Mouse (Mus musculus): ENCODE data around the gene Dnase1l3. TPM values are rescaled to one million over a fixed set of nuclear protein-coding genes. Genes with fewer than 3 reads are reported as not detected.

The Dnase1l3 gene
- total RNA-seq, 2 experiments from 2014 or later, result not detected

GRCm38 (mm10) chr14:7978183-7978582 is 16.2 kb downstream of the Dnase1l3 start:
- DNase-seq (ENCODE audit: low spot score in 2 of 2), result no peak

- no peak for DNase-seq (ENCODE audit: low spot score in 2 of 2)
Observed at GRCm38 (mm10) chr14:7977471-7977870, 16.9 kb downstream of the Dnase1l3 start.

DNA sequence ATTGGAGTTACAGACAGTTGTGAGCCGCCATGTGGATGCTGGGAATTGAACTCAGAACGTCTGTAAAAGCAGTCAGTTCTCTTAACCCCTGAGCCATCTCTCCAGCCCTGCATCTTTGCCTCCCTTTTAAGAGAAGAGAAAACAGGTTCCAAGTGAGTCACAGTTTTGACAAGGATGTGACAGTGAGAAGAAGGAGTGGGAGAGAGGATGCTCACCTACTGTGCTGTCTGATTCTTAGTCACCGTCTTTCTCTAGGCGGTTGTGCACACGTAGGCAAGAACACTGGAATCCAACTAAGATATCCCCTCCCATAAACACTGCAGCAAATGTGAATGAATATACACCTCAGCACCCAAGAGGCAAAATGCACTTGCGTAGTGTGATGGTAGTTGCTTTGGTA is 19.2 kb downstream of the Dnase1l3 start:
- no peak for DNase-seq (ENCODE audit: low spot score in 2 of 2)

- no peak for DNase-seq (ENCODE audit: low spot score in 2 of 2)
Observed at GRCm38 (mm10) chr14:7974643-7975042, 19.7 kb downstream of the Dnase1l3 start.

- no peak for DNase-seq (ENCODE audit: low spot score in 2 of 2)
Observed at GRCm38 (mm10) chr14:7971889-7972493, 22.4 kb downstream of the Dnase1l3 start.

GRCm38 (mm10) chr14:7964219-7964889 is 30.0 kb downstream of the Dnase1l3 start:
- peak; percentile 72 to 83 for DNase-seq (ENCODE audit: low spot score in 2 of 2)

GRCm38 (mm10) chr14:7963160-7963559 is 31.2 kb downstream of the Dnase1l3 start:
- DNase-seq (ENCODE audit: low spot score in 2 of 2), result no peak

- DNase-seq (ENCODE audit: low spot score in 2 of 2), result no peak
Observed at GRCm38 (mm10) chr14:7962626-7963025, 31.7 kb downstream of the Dnase1l3 start.

DNA sequence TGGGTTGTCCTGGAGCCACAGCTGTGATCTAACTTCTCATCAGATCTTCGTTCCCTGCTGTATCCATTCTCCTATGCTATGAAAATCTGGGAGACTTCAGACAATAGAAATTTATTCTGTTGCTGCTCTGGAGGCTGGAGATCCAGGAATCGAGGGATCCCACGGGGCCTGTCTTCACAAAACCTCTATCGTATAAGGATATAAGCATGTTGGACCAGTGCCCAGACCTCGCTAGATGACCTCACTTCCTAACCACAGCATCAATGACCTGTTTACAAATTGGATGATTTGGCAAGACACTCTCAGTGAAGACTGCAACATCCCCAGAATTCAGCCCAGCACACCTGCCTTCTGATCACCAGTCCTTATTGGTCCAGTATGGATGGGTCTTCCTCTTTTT is 32.7 kb downstream of the Dnase1l3 start:
- no peak for DNase-seq (ENCODE audit: low spot score in 2 of 2)

- peak; percentile 51 to 53 for DNase-seq (ENCODE audit: low spot score in 2 of 2)
Observed at GRCm38 (mm10) chr14:7960616-7961015, 33.8 kb downstream of the Dnase1l3 start.

- DNase-seq (ENCODE audit: low spot score in 2 of 2), result no peak
Observed at GRCm38 (mm10) chr14:7957049-7957448, 37.3 kb downstream of the Dnase1l3 start, which contains the start of gene Gm45521. Gm45521 (plus strand) TSS chr14:7957288.

- DNase-seq (ENCODE audit: low spot score in 2 of 2), result no peak
Observed at GRCm38 (mm10) chr14:7956427-7956826, 37.9 kb downstream of the Dnase1l3 start.

- no peak for DNase-seq (ENCODE audit: low spot score in 2 of 2)
Observed at GRCm38 (mm10) chr14:7954071-7954471, 40.3 kb downstream of the Dnase1l3 start.

DNA sequence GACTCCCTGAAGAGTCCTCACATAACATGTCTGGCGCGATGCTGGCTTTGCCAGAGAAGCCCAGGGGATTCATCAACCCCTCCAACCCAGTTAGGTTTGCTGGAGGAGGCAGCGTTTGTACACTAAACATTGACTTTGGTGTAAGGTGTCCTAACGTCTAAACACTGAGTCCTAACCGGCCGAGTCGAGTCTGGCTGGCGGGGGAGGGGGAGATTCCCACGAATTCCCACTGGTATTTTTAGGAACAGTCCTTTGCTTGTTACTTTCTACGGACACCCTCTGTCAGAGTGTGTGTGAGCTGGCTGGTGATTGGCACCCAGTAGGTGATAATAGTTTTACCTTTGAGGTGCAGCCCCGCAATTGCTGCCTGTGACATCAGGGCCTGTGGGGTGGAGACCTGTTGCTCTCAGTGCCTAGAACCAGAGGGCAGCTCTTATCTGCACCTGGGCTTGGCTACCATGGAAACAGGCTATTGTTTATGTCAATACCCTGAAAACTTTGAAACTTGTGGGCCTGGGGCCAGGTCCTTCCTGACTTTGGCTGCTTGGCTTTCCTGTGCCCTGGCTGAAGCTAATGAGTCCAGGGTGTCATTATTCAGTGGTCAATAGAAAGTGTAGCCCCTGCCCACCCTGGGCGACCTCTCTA is 41.6 kb downstream of the Dnase1l3 start:
- DNase-seq (ENCODE audit: low spot score in 2 of 2), result no peak

- no peak for DNase-seq (ENCODE audit: low spot score in 2 of 2)
Observed at GRCm38 (mm10) chr14:7951234-7951633, 43.1 kb downstream of the Dnase1l3 start.

DNA sequence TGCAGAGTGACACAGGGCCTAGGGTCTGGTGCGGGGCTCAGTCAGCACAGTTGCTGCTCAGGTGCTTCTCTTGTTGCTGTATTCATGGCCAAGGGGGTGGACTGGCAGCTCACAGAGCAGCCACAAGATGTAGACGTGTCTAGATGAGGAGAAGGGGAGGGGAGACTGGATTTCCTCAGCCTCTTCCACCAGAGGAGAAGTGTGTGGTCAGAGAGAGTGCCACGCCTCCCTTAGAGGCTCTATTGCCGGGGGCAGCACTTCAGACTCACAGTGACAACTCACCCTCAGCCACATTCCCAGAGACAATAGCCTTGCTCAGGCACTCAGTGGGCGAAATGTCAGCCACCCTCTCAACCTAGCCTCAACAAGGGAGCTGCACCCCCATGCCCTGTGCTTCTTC is 49.1 kb downstream of the Dnase1l3 start:
- DNase-seq (ENCODE audit: low spot score in 2 of 2), result no peak

GRCm38 (mm10) chr14:7944349-7945039 is 49.9 kb downstream of the Dnase1l3 start:
- peak; percentile 36 to 38 for DNase-seq (ENCODE audit: low spot score in 2 of 2)

- DNase-seq (ENCODE audit: low spot score in 2 of 2), result no peak
Observed at GRCm38 (mm10) chr14:7943801-7944135, 50.6 kb downstream of the Dnase1l3 start.

DNA sequence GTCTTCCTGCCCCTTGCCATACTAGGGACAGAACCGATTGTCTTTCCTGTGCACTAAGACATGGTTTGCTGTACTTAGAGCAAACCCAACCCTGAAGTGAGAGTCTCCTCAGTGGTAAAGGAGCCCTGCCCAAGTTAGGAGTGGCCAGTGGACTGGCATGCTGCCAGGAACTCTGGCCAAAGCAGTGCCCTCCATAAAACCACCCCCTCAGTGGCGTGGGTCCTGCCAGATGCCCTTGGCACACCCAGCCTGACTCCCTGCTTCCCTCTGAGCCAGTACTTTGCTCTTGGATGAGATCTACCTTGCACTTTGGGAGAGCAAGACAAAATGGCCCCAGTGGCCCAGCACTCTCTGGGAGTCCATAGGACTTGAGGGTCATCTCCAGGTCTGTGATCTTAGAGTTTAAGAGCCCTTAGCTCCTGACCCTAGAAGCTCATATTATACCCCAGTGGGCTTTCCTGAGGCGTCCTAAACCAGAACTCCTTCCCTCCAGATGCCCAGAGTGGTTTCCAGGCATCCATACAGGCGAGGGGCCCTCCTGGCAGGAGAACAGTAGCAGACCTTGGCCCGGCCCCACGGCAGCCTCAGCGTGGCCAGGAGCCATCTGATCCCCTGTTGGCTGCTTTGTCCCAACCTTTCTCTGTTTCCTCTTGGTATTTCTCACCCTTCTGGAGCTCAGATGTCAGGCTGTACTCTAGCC is 51.1 kb downstream of the Dnase1l3 start:
- no peak for DNase-seq (ENCODE audit: low spot score in 2 of 2)

DNA sequence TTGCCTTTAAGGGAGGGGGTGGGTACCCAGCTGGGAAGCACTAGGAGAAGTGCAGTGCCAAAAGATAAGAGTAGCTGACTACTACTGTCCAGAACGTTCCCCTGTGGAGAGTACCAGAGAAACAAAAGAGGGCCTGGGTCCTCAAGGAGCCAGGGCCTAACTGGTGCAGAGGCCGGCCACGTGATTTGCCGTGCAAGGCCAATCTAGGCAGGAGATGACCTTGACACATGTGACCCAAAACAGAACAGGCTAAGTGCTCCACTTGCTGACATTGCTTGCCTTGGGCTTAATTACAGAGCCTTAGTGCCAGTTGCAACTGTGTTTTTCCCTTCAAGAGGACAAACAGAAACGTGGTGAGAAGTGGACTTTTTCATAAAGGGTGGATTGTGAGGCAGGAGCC is 53.0 kb downstream of the Dnase1l3 start:
- DNase-seq (ENCODE audit: low spot score in 2 of 2), result no peak
